Mouse (Mus musculus) liver, embryonic 11.5 days (tissue): ENCODE measurements around the gene Fam76a. TPM values are rescaled to one million over a fixed set of nuclear protein-coding genes. Genes with fewer than 3 reads are reported as not detected.
A peak's percentile ranks its signal among the peaks of the same experiment; 100 is the strongest.
"Not testable (repeated sequence)": the region's sequence is repeated elsewhere in the genome, so short reads cannot be mapped to it uniquely, and the experiment has no call there.

ENCODE experiments used
- ATAC-seq: fragments of 200-750 bp; cut with Nextera tagmentation; replicated peaks from 2 replicates; pipeline ENCODE4 v1.8.0; 2017; ENCODE audit warnings: moderate number of reproducible peaks, mild to moderate bottlenecking, moderate TSS enrichment, moderate library complexity; ENCODE audit not compliant: low FRiP score
- DNase-seq: peaks from one replicate; pipeline ENCODE4 v3.0.0-alpha.2; 2017; ENCODE audit warnings: low spot score
- H3K27ac ChIP-seq: fragments of 300-500 bp; sonication (generic); 2 replicates; pipeline ENCODE4 v1.5.1; 2014; ENCODE audit warnings: mild to moderate bottlenecking, low read depth, low read length, control low read depth
- H3K27me3 ChIP-seq: fragments of 300-500 bp; sonication (generic); replicated peaks from 2 replicates; pipeline ENCODE4 v1.6.1; 2014; ENCODE audit warnings: low read length, mixed read lengths; ENCODE audit not compliant: control insufficient read depth, insufficient read depth
- H3K36me3 ChIP-seq: fragments of 300-500 bp; sonication (generic); 2 replicates; pipeline ENCODE4 v1.6.1; 2014; ENCODE audit warnings: mild to moderate bottlenecking, low read length, moderate library complexity, mixed read lengths; ENCODE audit not compliant: control insufficient read depth, insufficient read depth
- H3K4me1 ChIP-seq: fragments of 300-500 bp; sonication (generic); replicated peaks from 2 replicates; pipeline ENCODE4 v1.6.1; 2014; ENCODE audit warnings: low read length, mixed read lengths; ENCODE audit not compliant: control insufficient read depth, insufficient read depth
- H3K4me2 ChIP-seq: fragments of 300-500 bp; sonication (generic); 2 replicates; pipeline ENCODE4 v1.6.1; 2014; ENCODE audit warnings: mild to moderate bottlenecking, control low read depth, moderate library complexity
- H3K4me3 ChIP-seq: fragments of 300-500 bp; sonication (generic); 2 replicates; pipeline ENCODE4 v1.5.1; 2014; ENCODE audit warnings: low read depth, low read length, control low read depth
- H3K9ac ChIP-seq: fragments of 300-500 bp; sonication (generic); 2 replicates; pipeline ENCODE4 v1.6.1; 2014; ENCODE audit warnings: low read depth, low read length, control low read depth
- H3K9me3 ChIP-seq: fragments of 300-500 bp; sonication (generic); 2 replicates; pipeline ENCODE4 v1.6.1; 2016; ENCODE audit warnings: low read length, inconsistent platforms, mixed read lengths; ENCODE audit not compliant: control insufficient read depth
- WGBS: fragments of 180-500 bp; shearing (Covaris S2); extraction: QIAGEN DNeasy Blood & Tissue Kit; methylation state at CpG from one replicate; pipeline ENCODE4 v1.1.7; 2014; 5-methylcytosine and 5-hydroxymethylcytosine counted together
- polyA plus RNA-seq: library from polyadenylated mRNA; unstranded; fragments of >200 nt; fragmentation: Nextera tagmentation; extraction: Ambion mirVana; gene quantifications from 2 replicates; pipeline ENCODE4 v1.2.1, GENCODE M21; 2014

Fam76a gene
- polyA plus RNA-seq, 1 experiment from 2014 or later: 27.8 TPM

DNA sequence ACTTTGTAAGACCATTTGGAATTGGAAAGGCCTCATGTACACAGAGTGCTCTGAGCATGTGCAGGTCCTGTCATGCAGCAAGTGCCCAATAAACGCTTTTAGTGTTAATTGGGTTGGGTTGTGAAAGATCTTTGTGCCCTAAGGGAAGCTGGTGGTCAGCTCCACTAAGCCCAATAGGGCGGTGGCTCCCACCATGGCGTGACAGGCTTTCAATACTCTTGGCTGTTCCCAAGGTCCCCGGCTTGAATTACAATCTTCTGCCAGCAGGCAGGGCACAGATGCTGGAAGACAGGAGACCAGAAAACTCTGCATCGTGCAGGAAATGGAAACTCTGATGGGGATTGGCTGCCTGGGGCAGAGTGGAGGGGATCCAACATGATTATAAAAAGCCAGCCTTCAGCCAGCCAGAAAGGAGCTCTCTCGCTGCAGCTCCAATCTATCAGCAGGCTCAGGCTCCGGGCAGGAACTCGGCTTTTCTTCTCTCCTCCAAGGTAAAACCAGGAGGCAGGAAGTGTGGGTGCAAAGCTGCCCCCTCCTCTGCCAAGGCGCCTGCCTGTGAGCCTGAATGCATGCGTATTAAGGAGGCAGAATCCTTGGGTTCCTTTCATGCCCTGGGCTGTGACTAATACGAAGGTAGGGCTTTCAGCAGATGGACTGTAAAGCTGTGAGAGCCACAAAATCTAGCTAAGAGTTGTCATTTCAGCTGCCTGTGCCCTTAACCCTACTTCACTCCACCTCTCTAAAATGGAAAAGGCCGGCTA is 16.0 kb upstream of the Fam76a start:
- Histone ChIP-seq H3K4me3 (no peak overlapping the region), H3K36me3 (no peaks in the 10 kb centered on the region), H3K4me2 (no peak overlapping the region), H3K4me1 (peaks cover 10% of the 10 kb centered on the region), H3K27ac (no peak overlapping the region), H3K9me3 (no peaks in the 10 kb centered on the region), H3K27me3 (no peaks in the 10 kb centered on the region; the same call in 1 of the 2 replicates), H3K9ac (no peak overlapping the region)
- 64% methylated on average over 12 of the region's 12 CpGs for WGBS
- ATAC-seq (no peak), DNase-seq (no peak)

DNA sequence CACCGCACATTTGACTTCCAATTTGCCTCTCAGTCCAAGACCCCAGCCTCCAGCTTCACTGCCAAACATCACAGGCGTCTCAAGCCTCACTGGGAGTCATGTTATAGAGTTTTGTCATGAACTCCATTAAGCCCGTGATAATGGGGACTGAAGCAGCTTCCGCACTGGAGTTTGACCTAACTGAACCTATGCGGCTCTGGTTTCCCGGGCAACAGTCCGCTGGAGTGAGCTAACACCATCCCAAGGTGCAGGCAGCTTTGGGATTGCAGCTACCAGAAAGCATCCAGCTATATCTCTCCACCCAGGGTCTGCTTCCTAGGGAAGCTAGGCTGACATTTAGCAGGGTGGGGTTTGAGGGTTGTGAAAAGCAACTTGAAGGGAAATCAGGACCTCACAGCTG is 12.3 kb upstream of the Fam76a start:
- Histone ChIP-seq H3K27me3 (no peaks in the 10 kb centered on the region), H3K9me3 (no peaks in the 10 kb centered on the region), H3K4me2 (peak overlapping the region; percentile 38), H3K9ac (0 out of 2 replicates have a peak overlapping the region, but pooled peaks have one; percentile 48), H3K4me3 (no peak overlapping the region), H3K36me3 (no peaks in the 10 kb centered on the region), H3K27ac (no peak overlapping the region), H3K4me1 (peaks cover 10% of the 10 kb centered on the region)
- no peak for DNase-seq
- WGBS: 44% methylated on average over 7 of the region's 7 CpGs
- ATAC-seq: no peak

DNA sequence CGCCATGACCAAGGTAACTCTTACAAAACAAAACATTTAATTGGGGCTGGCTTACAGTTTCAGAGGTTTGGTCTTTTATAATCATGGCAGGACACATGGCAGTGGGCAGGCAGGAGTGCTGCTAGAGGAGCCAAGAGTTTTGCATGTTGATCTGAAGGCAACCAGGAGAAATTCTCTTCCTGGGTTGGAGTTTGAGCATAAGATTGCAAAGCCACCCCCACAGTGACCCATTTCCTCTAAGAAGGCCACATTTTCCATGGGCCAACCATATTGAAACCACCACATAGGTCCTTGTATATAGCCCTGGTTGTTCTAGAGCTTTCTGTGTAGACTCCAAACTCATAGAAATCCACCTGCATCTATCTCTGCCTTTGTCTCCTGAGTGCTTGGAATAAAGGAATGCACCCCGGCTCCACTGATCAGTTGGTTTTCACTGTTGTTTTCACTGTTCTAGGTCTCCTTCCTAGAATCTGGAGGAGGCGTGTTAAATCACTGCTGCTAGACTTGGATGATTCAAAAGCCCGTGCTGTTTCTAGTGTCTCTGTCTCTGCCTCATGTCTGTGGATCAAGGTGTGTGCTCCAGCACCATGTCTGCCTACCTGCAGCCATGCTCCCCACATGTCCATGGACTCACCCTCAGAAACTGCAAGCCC is 10.5 kb upstream of the Fam76a start:
- ATAC-seq (no peak), DNase-seq (no peak)
- H3K36me3 ChIP-seq: no peaks in the 10 kb centered on the region
- no peak overlapping the region for H3K4me2 ChIP-seq
- H3K27ac ChIP-seq: no peak overlapping the region
- no peak overlapping the region for H3K4me3 ChIP-seq
- H3K9me3 ChIP-seq: no peaks in the 10 kb centered on the region
- no peak overlapping the region for H3K9ac ChIP-seq
- H3K4me1 ChIP-seq: peaks cover 10% of the 10 kb centered on the region
- WGBS: 81% methylated on average over 4 of the region's 4 CpGs
- no peaks in the 10 kb centered on the region for H3K27me3 ChIP-seq

DNA sequence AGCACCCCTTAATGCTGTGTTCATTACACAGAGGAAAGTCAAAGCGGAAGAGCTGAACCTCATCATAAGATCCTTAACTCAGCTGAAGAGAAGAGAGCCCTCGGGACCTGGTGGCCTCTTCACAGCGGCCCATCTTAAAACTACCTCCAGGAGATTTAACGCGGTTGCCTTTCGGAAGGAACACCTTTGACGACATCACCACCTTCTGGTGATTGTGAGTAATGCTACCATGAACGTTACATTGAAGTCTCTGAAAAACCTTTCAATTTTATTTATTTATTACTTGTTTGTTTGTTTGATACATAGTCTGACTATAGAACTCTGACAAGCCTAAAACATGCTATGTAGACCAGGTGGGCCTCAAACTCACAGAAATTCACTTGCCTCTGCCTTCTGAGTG is 8.4 kb upstream of the Fam76a start:
- Histone ChIP-seq H3K36me3 (no peaks in the 10 kb centered on the region), H3K4me1 (peaks cover 10% of the 10 kb centered on the region), H3K4me3 (no peak overlapping the region), H3K27ac (no peak overlapping the region), H3K27me3 (no peaks in the 10 kb centered on the region), H3K4me2 (no peak overlapping the region), H3K9ac (no peak overlapping the region), H3K9me3 (no peaks in the 10 kb centered on the region)
- ATAC-seq (no peak), DNase-seq (no peak)
- 7% methylated on average over 8 of the region's 8 CpGs for WGBS

DNA sequence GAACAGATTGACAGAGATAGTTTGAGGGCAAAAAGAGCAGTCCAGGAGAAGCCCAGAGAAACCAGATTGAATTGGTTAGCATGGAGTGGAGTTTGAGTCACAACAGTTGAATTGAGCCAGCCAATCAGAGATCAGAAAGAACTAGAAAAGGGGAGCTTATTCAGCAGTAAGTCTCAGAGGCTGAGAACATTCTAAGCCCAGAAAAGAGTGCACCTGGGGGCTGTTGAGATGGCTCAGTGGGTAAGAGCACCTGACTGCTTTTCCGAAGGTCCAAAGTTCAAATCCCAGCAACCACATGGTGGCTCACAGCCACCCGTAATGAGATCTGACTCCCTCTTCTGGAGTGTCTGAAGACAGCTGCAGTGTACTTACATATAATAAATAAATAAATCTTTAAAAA is 4.2 kb upstream of the Fam76a start:
- WGBS: 62% methylated on average over 2 of the region's 2 CpGs
- not testable (repeated sequence) for H3K9ac ChIP-seq

DNA sequence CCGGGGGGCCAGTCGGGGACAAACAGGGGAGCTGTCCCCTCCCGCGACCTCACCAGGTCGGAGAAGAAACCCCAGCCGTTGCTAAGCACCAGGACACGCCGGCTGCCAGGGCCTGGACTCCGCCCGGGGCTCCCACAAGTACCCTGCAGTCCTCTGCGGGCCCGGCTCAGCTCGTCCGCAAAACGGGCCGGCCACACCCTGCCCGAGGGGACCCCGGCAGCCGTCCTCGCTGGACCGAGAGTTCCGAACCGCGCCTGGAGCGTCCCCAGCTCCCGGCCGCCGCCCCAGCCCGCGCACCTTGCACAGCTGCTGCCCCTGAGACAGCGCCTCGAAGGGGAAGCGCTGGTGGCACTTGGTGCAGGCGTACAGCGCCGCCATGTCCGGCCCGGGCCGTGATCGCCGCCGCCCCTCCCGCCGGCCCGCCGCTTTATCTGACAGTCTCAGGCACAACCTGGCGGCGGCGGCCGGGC is 262 bp downstream of the Fam76a start:
- WGBS: under 1% methylated on average over 49 of the region's 50 CpGs
- Histone ChIP-seq H3K9ac (peak overlapping the region; percentile 83), H3K27ac (peak overlapping the region; percentile 96), H3K27me3 (no peaks in the 10 kb centered on the region), H3K4me2 (peak overlapping the region; percentile 77), H3K4me1 (no peaks in the 10 kb centered on the region; the same call in 1 of the 2 replicates), H3K36me3 (no peaks in the 10 kb centered on the region), H3K4me3 (peak overlapping the region; percentile 97), H3K9me3 (no peaks in the 10 kb centered on the region)
- DNase-seq (no peak), ATAC-seq (peak; percentile 53)

More for the DNA sequence above, 4.2 kb upstream of the Fam76a start:
- H3K27me3 ChIP-seq, H3K4me1 ChIP-seq, H3K36me3 ChIP-seq, ATAC-seq, H3K4me2 ChIP-seq, H3K4me3 ChIP-seq, H3K27ac ChIP-seq, DNase-seq, H3K9me3 ChIP-seq: not testable (repeated sequence)

DNA sequence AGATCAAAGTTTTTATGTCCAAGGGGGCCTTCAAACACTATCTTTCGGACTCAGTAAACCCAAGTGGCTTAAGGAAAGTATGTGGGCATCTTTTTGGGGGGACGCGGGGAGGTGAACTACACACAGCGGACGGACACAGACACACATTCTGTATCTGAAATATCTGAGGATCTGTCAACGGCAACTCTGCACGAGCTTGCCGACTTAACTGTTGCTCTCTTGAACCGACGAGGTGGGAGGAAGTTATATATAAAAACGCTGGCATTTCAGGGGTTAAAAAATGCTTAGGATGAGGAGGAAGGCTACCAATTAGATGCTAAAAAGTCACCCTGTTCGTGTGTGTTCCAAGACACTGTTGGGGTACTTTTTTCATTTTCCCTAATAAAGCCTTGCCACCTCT is 870 bp downstream of the Fam76a start:
- no peaks in the 10 kb centered on the region for H3K27me3 ChIP-seq
- 34% methylated on average over 12 of the region's 12 CpGs for WGBS
- H3K36me3 ChIP-seq: no peaks in the 10 kb centered on the region
- no peaks in the 10 kb centered on the region; the same call in 1 of the 2 replicates for H3K4me1 ChIP-seq
- H3K4me3 ChIP-seq: peak overlapping the region; percentile 97
- peak overlapping the region; percentile 96 for H3K27ac ChIP-seq
- peak overlapping the region; percentile 83 for H3K9ac ChIP-seq
- no peaks in the 10 kb centered on the region for H3K9me3 ChIP-seq
- H3K4me2 ChIP-seq: peak overlapping the region; percentile 77
- no peak for DNase-seq
- ATAC-seq: no peak

DNA sequence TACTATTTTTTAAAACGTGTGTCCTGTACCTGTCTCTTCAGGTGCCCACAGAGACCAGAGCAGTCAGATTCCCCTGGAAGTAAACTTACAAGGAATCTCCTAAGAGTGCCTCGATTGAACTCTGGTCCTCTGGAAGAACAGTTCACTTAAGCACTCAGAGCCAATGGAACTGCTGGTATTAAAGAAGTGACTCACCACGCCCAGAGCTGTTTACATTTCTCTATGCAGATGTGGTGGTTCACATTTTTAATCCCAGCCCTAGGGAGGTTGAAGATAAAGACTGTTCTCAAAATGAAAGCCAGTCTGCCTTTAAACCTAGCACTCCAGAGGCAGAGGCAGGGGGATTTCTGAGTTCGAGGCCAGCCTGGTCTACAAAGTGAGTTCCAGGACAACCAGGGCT is 2.2 kb downstream of the Fam76a start:
- Histone ChIP-seq H3K4me2 (no peak overlapping the region), H3K27me3 (no peaks in the 10 kb centered on the region), H3K36me3 (peaks cover 3% of the 10 kb centered on the region; the same call in 1 of the 2 replicates), H3K4me3 (no peak overlapping the region), H3K9ac (no peak overlapping the region), H3K9me3 (no peaks in the 10 kb centered on the region), H3K4me1 (no peaks in the 10 kb centered on the region; the same call in 1 of the 2 replicates), H3K27ac (no peak overlapping the region)
- ATAC-seq (no peak), DNase-seq (no peak)
- WGBS: 83% methylated on average over 4 of the region's 4 CpGs
